Mouse (Mus musculus): Measurements from ENCODE around the gene Gpatch11. TPM values are rescaled to one million over a fixed set of nuclear protein-coding genes. Genes with fewer than 3 reads are reported as not detected.

Gpatch11 gene
- polyA plus RNA-seq, 1 experiment, result 38.5 TPM

DNA sequence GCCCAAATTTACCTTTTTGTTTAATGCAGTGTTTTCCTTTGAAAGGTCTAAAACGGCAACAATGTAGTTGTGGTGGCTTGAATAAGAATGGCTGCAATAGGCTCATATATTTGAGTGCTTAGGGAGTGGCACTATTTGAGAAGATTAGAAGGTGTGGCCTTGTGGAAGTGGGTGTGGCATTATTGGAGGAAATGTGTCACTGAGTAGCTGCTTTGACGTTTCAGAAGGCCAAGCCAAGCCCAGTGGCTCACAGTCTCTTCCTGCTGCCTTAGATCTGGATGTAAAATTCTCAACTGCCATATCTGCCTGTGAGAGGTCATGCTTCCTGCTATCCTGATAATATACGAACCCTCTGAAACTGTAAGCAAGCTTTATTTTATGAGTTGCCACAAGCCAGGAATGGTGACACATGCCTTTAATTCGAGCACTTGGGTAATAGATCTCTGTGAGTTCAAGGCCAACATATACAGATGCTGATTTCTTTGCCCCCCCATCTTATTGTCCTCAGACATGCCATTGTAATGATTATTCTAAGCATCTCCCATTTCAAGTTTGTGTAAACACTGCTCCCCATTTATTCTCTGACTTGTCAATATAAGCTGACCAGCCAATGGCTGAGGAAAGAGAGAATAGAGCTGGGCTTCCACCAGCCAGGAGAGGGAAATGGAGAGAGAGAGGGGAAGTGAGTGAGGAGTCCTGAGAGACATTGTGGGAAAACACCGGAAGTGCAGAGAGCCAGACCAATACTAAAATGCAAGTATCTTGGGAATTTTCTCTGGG lies 50.1 kb downstream of the Gpatch11 start:
- Histone ChIP-seq H3K9ac (ENCODE audit: low read depth, poor library complexity, severe bottlenecking) (no peak overlapping the region), H3K4me3 (ENCODE audit: low read depth, low read length) (no peak overlapping the region), H3K4me1 (ENCODE audit: control insufficient read depth, insufficient read depth, low read length) (peaks cover 2% of the 10 kb centered on the region), H3K27me3 (ENCODE audit: control insufficient read depth, insufficient read depth, low read length, poor library complexity, severe bottlenecking) (no peaks in the 10 kb centered on the region), H3K9me3 (replicated peaks; ENCODE audit: control insufficient read depth, insufficient read depth, low read length, poor library complexity, severe bottlenecking) (no peaks in the 10 kb centered on the region), H3K36me3 (ENCODE audit: control insufficient read depth, insufficient read depth, low read length, poor library complexity, severe bottlenecking) (no peaks in the 10 kb centered on the region), H3K27ac (ENCODE audit: insufficient read depth, low read length) (no peak overlapping the region)
- no peak for TF ChIP-seq POLR2A (IDR thresholded peaks at IDR 0.05; ENCODE audit: insufficient read depth, low read length)
- no peak for TF ChIP-seq EP300 (IDR thresholded peaks at IDR 0.05; ENCODE audit: insufficient read depth, low read depth, low read length)
- no peak for TF ChIP-seq CTCF (IDR thresholded peaks at IDR 0.05; ENCODE audit: low read depth, low read length)

DNA sequence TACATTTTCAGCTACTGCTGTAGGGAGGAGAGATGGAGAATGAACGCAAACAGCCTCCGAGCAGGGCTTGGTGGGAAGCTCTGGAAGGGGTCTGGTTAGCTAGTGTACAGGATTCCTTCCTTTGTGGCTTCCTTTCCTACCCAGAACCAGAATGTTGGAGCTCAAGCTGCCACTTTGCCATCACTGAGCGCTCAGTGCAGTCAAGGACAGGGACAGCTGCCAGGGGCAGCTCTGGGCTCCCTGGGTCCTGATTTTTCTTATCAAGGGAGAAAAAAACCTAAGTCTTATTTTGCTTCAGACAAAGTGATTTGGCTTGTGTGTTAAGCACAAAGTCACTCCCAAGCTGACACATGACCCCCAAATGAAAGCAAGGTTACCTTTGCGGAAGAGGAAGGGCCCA lies 53.2 kb downstream of the Gpatch11 start:
- no peaks in the 10 kb centered on the region for H3K9me3 ChIP-seq (replicated peaks; ENCODE audit: control insufficient read depth, insufficient read depth, low read length, poor library complexity, severe bottlenecking)
- H3K36me3 ChIP-seq (ENCODE audit: control insufficient read depth, insufficient read depth, low read length, poor library complexity, severe bottlenecking), result no peaks in the 10 kb centered on the region
- TF ChIP-seq POLR2A (IDR thresholded peaks at IDR 0.05; ENCODE audit: insufficient read depth, low read length) (no peak), EP300 (IDR thresholded peaks at IDR 0.05; ENCODE audit: insufficient read depth, low read depth, low read length) (no peak), CTCF (IDR thresholded peaks at IDR 0.05; ENCODE audit: low read depth, low read length) (no peak)
- H3K4me1 ChIP-seq (ENCODE audit: control insufficient read depth, insufficient read depth, low read length), result no peaks in the 10 kb centered on the region
- H3K4me3 ChIP-seq (ENCODE audit: low read depth, low read length), result no peak overlapping the region
- no peaks in the 10 kb centered on the region for H3K27me3 ChIP-seq (ENCODE audit: control insufficient read depth, insufficient read depth, low read length, poor library complexity, severe bottlenecking)
- no peak overlapping the region for H3K27ac ChIP-seq (ENCODE audit: insufficient read depth, low read length)
- no peak overlapping the region for H3K9ac ChIP-seq (ENCODE audit: low read depth, poor library complexity, severe bottlenecking)

DNA sequence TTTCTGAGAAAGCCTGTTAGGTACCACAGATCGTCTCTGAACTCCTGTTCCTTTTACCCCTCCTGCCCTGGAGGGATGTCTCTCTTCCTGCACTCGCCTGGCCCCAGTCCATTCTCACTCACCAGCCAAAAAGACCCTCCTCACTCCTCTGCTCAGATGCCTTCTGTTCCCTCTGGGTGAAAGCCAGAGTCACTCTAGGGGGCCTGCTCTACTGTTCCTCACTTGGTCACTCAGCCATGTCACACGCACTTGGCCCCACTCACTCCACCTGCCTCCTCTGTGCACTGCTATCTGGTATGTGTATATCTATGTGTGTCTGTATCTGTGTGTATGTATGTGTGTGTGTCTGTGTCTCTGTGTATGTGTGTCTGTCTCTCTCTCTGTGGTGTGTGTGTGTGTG lies 53.8 kb downstream of the Gpatch11 start:
- H3K27ac ChIP-seq (ENCODE audit: insufficient read depth, low read length), result no peak overlapping the region
- H3K4me1 ChIP-seq (ENCODE audit: control insufficient read depth, insufficient read depth, low read length), result no peaks in the 10 kb centered on the region
- no peak overlapping the region for H3K4me3 ChIP-seq (ENCODE audit: low read depth, low read length)
- H3K9me3 ChIP-seq (replicated peaks; ENCODE audit: control insufficient read depth, insufficient read depth, low read length, poor library complexity, severe bottlenecking), result no peaks in the 10 kb centered on the region
- no peaks in the 10 kb centered on the region for H3K27me3 ChIP-seq (ENCODE audit: control insufficient read depth, insufficient read depth, low read length, poor library complexity, severe bottlenecking)
- TF ChIP-seq EP300 (IDR thresholded peaks at IDR 0.05; ENCODE audit: insufficient read depth, low read depth, low read length) (no peak), CTCF (IDR thresholded peaks at IDR 0.05; ENCODE audit: low read depth, low read length) (no peak), POLR2A (IDR thresholded peaks at IDR 0.05; ENCODE audit: insufficient read depth, low read length) (no peak)
- no peak overlapping the region for H3K9ac ChIP-seq (ENCODE audit: low read depth, poor library complexity, severe bottlenecking)
- no peaks in the 10 kb centered on the region for H3K36me3 ChIP-seq (ENCODE audit: control insufficient read depth, insufficient read depth, low read length, poor library complexity, severe bottlenecking)

DNA sequence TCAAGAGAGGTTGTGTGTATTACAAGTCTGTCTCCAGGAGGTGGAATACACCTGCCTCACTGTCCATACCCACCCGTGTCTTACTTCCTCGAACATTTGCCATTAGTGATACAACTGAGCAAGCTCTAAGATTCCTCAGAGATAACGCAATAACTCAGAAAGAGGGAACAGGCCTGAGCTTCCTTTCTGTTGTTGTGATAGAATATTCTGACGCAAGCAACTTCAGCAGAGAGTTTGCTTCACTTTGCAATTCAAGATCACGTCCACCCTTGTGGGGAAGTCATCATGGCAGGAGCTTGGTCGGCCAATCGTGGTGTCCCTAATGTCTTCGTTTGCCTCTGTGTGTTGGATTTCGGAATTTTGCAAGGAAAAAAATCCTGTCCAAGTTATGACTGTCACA lies 55.7 kb downstream of the Gpatch11 start:
- H3K4me3 ChIP-seq (ENCODE audit: low read depth, low read length), result no peak overlapping the region
- H3K9ac ChIP-seq (ENCODE audit: low read depth, poor library complexity, severe bottlenecking), result no peak overlapping the region
- H3K9me3 ChIP-seq (replicated peaks; ENCODE audit: control insufficient read depth, insufficient read depth, low read length, poor library complexity, severe bottlenecking), result no peaks in the 10 kb centered on the region
- TF ChIP-seq POLR2A (IDR thresholded peaks at IDR 0.05; ENCODE audit: insufficient read depth, low read length), result no peak
- H3K27me3 ChIP-seq (ENCODE audit: control insufficient read depth, insufficient read depth, low read length, poor library complexity, severe bottlenecking), result no peaks in the 10 kb centered on the region
- H3K4me1 ChIP-seq (ENCODE audit: control insufficient read depth, insufficient read depth, low read length), result no peaks in the 10 kb centered on the region
- H3K36me3 ChIP-seq (ENCODE audit: control insufficient read depth, insufficient read depth, low read length, poor library complexity, severe bottlenecking), result no peaks in the 10 kb centered on the region
- no peak overlapping the region for H3K27ac ChIP-seq (ENCODE audit: insufficient read depth, low read length)

DNA sequence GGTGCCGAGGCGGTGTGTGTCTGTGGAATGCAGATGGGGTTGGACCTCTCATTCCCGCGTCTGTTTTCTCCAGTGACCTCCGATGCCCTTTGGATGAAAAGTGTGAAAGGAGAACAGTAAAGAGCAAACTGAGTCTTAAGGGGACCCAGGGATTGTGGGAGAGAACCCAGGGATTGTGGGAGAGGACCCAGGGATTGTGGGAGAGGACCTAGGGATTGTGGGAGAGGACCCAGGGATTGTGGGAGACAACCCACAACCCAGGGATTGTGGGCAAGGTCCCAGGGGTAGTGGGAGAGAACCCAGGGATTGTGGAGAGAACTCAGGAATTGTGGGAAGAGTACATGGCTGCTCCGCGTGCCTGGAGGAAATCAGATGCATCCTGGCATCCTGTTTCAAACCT lies 59.6 kb downstream of the Gpatch11 start:
- peak; percentile 15 for TF ChIP-seq POLR2A (IDR thresholded peaks at IDR 0.05; ENCODE audit: insufficient read depth, low read length)
- TF ChIP-seq EP300 (IDR thresholded peaks at IDR 0.05; ENCODE audit: insufficient read depth, low read depth, low read length), result no peak
- no peak for TF ChIP-seq CTCF (IDR thresholded peaks at IDR 0.05; ENCODE audit: low read depth, low read length)
- H3K36me3 ChIP-seq (ENCODE audit: control insufficient read depth, insufficient read depth, low read length, poor library complexity, severe bottlenecking), result no peaks in the 10 kb centered on the region
- H3K27me3 ChIP-seq (ENCODE audit: control insufficient read depth, insufficient read depth, low read length, poor library complexity, severe bottlenecking), result no peaks in the 10 kb centered on the region
- H3K4me1 ChIP-seq (ENCODE audit: control insufficient read depth, insufficient read depth, low read length), result no peaks in the 10 kb centered on the region
- peak overlapping the region; percentile 73 for H3K9ac ChIP-seq (ENCODE audit: low read depth, poor library complexity, severe bottlenecking)
- H3K9me3 ChIP-seq (replicated peaks; ENCODE audit: control insufficient read depth, insufficient read depth, low read length, poor library complexity, severe bottlenecking), result no peaks in the 10 kb centered on the region
- peak overlapping the region; percentile 93 for H3K4me3 ChIP-seq (ENCODE audit: low read depth, low read length)
- H3K27ac ChIP-seq (ENCODE audit: insufficient read depth, low read length), result no peak overlapping the region

DNA sequence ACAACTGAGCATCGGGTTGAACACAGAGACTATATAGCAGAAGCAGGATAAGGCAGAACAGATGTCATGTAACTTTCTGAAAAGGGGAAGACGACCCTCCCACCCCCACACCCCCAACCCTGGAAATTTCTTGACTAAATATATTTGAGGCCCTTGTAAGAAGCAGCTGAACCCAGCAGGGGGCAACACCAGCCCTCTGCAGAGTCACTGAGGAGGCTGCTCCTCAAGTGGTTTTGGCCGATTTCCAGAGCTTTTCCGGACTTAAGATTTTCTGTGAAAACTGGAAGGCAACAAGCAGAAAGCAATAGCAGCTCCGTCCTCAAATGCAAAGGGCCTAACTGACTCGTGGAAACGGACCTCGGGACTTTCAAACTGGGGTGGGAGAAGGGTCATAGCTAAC lies 60.0 kb downstream of the Gpatch11 start:
- Histone ChIP-seq H3K36me3 (ENCODE audit: control insufficient read depth, insufficient read depth, low read length, poor library complexity, severe bottlenecking) (no peaks in the 10 kb centered on the region), H3K27me3 (ENCODE audit: control insufficient read depth, insufficient read depth, low read length, poor library complexity, severe bottlenecking) (no peaks in the 10 kb centered on the region), H3K27ac (ENCODE audit: insufficient read depth, low read length) (no peak overlapping the region), H3K4me3 (ENCODE audit: low read depth, low read length) (peak overlapping the region; percentile 93), H3K4me1 (ENCODE audit: control insufficient read depth, insufficient read depth, low read length) (no peaks in the 10 kb centered on the region), H3K9me3 (replicated peaks; ENCODE audit: control insufficient read depth, insufficient read depth, low read length, poor library complexity, severe bottlenecking) (no peaks in the 10 kb centered on the region), H3K9ac (ENCODE audit: low read depth, poor library complexity, severe bottlenecking) (peak overlapping the region; percentile 73)
- no peak for TF ChIP-seq EP300 (IDR thresholded peaks at IDR 0.05; ENCODE audit: insufficient read depth, low read depth, low read length)
- TF ChIP-seq POLR2A (IDR thresholded peaks at IDR 0.05; ENCODE audit: insufficient read depth, low read length), result no peak
- peak; percentile 42 for TF ChIP-seq CTCF (IDR thresholded peaks at IDR 0.05; ENCODE audit: low read depth, low read length)

Other genes with a start within 250 kb of the Gpatch11 start
- 18.4 and 18.7 TPM in 2 replicates for gene Strn, start 98.4 kb upstream of the Gpatch11 start, polyA plus RNA-seq (2011; ENCODE audit: insufficient read depth, insufficient read length, low read depth, missing spikeins)
- gene Heatr5b, start 203 bp upstream of the Gpatch11 start, polyA plus RNA-seq (2011; ENCODE audit: insufficient read depth, insufficient read length, low read depth, missing spikeins), result 28.4 and 29.4 TPM in 2 replicates
- 21.0 and 22.4 TPM in 2 replicates for gene Eif2ak2, start 47.0 kb downstream of the Gpatch11 start, polyA plus RNA-seq (2011; ENCODE audit: insufficient read depth, insufficient read length, low read depth, missing spikeins)
- 6.8 and 7.8 TPM in 2 replicates for gene Sult6b1, start 71.4 kb downstream of the Gpatch11 start, polyA plus RNA-seq (2011; ENCODE audit: insufficient read depth, insufficient read length, low read depth, missing spikeins)
- 100 and 101 TPM in 2 replicates for gene Cebpzos, start 80.9 kb downstream of the Gpatch11 start, polyA plus RNA-seq (2011; ENCODE audit: insufficient read depth, insufficient read length, low read depth, missing spikeins)
- gene Cebpz, start 101.5 kb downstream of the Gpatch11 start, polyA plus RNA-seq (2011; ENCODE audit: insufficient read depth, insufficient read length, low read depth, missing spikeins), result 120 and 124 TPM in 2 replicates
- gene Ndufaf7, start 101.6 kb downstream of the Gpatch11 start, polyA plus RNA-seq (2011; ENCODE audit: insufficient read depth, insufficient read length, low read depth, missing spikeins), result 54.5 and 64.2 TPM in 2 replicates
- 36.1 and 37.5 TPM in 2 replicates for gene Prkd3, start 185.2 kb downstream of the Gpatch11 start, polyA plus RNA-seq (2011; ENCODE audit: insufficient read depth, insufficient read length, low read depth, missing spikeins)
- 2.2 and 3.0 TPM in 2 replicates for gene Qpct, start 216.3 kb downstream of the Gpatch11 start, polyA plus RNA-seq (2011; ENCODE audit: insufficient read depth, insufficient read length, low read depth, missing spikeins)